Mouse (Mus musculus): ENCODE measurements around the gene Rbfox2. TPM values are rescaled to one million over a fixed set of nuclear protein-coding genes. Genes with fewer than 3 reads are reported as not detected.
A peak's percentile ranks its signal among the peaks of the same experiment; 100 is the strongest.
"Not testable (repeated sequence)": the region's sequence is repeated elsewhere in the genome, so short reads cannot be mapped to it uniquely, and the experiment has no call there.

Gene Rbfox2
- polyA plus RNA-seq, 1 experiment from 2014 or later, result 16.8 TPM

- Histone ChIP-seq H3K27me3 (replicated peaks; ENCODE audit: control insufficient read depth, insufficient read depth, low read length) (no peaks in the 10 kb centered on the region), H3K27ac (ENCODE audit: low read depth, low read length) (no peak overlapping the region), H3K9me3 (ENCODE audit: control insufficient read depth) (no peaks in the 10 kb centered on the region), H3K4me3 (ENCODE audit: low read depth, low read length) (no peak overlapping the region), H3K9ac (ENCODE audit: low read depth, low read length) (no peak overlapping the region), H3K4me1 (replicated peaks; ENCODE audit: control insufficient read depth, insufficient read depth, low read length) (0 out of 2 replicates have a peak, but pooled peaks cover 4% of the 10 kb centered on the region), H3K36me3 (ENCODE audit: control insufficient read depth, insufficient read depth) (no peaks in the 10 kb centered on the region), H3K4me2 (replicated peaks; ENCODE audit: low read depth) (no peak overlapping the region)
- TF ChIP-seq CTCF (IDR thresholded peaks at IDR 0.05; ENCODE audit: low read depth), result no peak
- WGBS, result 60% methylated on average over 6 of the region's 6 CpGs
- ATAC-seq, result no peak
Measured at GRCm38 (mm10) chr15:77066233-77066632, 240.6 kb downstream of the Rbfox2 start.

GRCm38 (mm10) chr15:77065259-77065852 is 241.4 kb downstream of the Rbfox2 start:
- no peak overlapping the region for H3K4me3 ChIP-seq (ENCODE audit: low read depth, low read length)
- WGBS, result 58% methylated on average over 6 of the region's 6 CpGs
- no peaks in the 10 kb centered on the region for H3K27me3 ChIP-seq (replicated peaks; ENCODE audit: control insufficient read depth, insufficient read depth, low read length)
- no peak overlapping the region for H3K9ac ChIP-seq (ENCODE audit: low read depth, low read length)
- no peaks in the 10 kb centered on the region for H3K9me3 ChIP-seq (ENCODE audit: control insufficient read depth)
- H3K4me2 ChIP-seq (replicated peaks; ENCODE audit: low read depth), result no peak overlapping the region
- ATAC-seq, result 0 out of 2 replicates have a peak, but pooled peaks have one; percentile 25
- no peak for TF ChIP-seq CTCF (IDR thresholded peaks at IDR 0.05; ENCODE audit: low read depth)
- H3K4me1 ChIP-seq (replicated peaks; ENCODE audit: control insufficient read depth, insufficient read depth, low read length), result 0 out of 2 replicates have a peak, but pooled peaks cover 4% of the 10 kb centered on the region
- no peaks in the 10 kb centered on the region for H3K36me3 ChIP-seq (ENCODE audit: control insufficient read depth, insufficient read depth)
- H3K27ac ChIP-seq (ENCODE audit: low read depth, low read length), result no peak overlapping the region

GRCm38 (mm10) chr15:77062746-77063145 is 244.1 kb downstream of the Rbfox2 start:
- no peak overlapping the region for H3K4me2 ChIP-seq (replicated peaks; ENCODE audit: low read depth)
- H3K4me1 ChIP-seq (replicated peaks; ENCODE audit: control insufficient read depth, insufficient read depth, low read length), result 0 out of 2 replicates have a peak, but pooled peaks cover 4% of the 10 kb centered on the region
- no peaks in the 10 kb centered on the region for H3K27me3 ChIP-seq (replicated peaks; ENCODE audit: control insufficient read depth, insufficient read depth, low read length)
- no peak for TF ChIP-seq CTCF (IDR thresholded peaks at IDR 0.05; ENCODE audit: low read depth)
- no peak for ATAC-seq
- no peaks in the 10 kb centered on the region for H3K9me3 ChIP-seq (ENCODE audit: control insufficient read depth)
- H3K36me3 ChIP-seq (ENCODE audit: control insufficient read depth, insufficient read depth), result no peaks in the 10 kb centered on the region
- no peak overlapping the region for H3K9ac ChIP-seq (ENCODE audit: low read depth, low read length)
- H3K4me3 ChIP-seq (ENCODE audit: low read depth, low read length), result no peak overlapping the region
- no peak overlapping the region for H3K27ac ChIP-seq (ENCODE audit: low read depth, low read length)

GRCm38 (mm10) chr15:77059416-77059815 is 247.4 kb downstream of the Rbfox2 start:
- H3K4me1 ChIP-seq (replicated peaks; ENCODE audit: control insufficient read depth, insufficient read depth, low read length); H3K27me3 ChIP-seq (replicated peaks; ENCODE audit: control insufficient read depth, insufficient read depth, low read length); H3K36me3 ChIP-seq (ENCODE audit: control insufficient read depth, insufficient read depth); H3K4me3 ChIP-seq (ENCODE audit: low read depth, low read length); H3K27ac ChIP-seq (ENCODE audit: low read depth, low read length); H3K4me2 ChIP-seq (replicated peaks; ENCODE audit: low read depth); H3K9ac ChIP-seq (ENCODE audit: low read depth, low read length); H3K9me3 ChIP-seq (ENCODE audit: control insufficient read depth): not testable (repeated sequence)
- ATAC-seq, result peak; percentile 50
- 59% methylated on average over 4 of the region's 4 CpGs for WGBS

- TF ChIP-seq CTCF (IDR thresholded peaks at IDR 0.05; ENCODE audit: low read depth), result no peak
- Histone ChIP-seq H3K27ac (ENCODE audit: low read depth, low read length) (peak overlapping the region; percentile 74), H3K9me3 (ENCODE audit: control insufficient read depth) (no peaks in the 10 kb centered on the region), H3K4me1 (replicated peaks; ENCODE audit: control insufficient read depth, insufficient read depth, low read length) (peaks cover 9% of the 10 kb centered on the region; the same call in 1 of the 2 replicates), H3K36me3 (ENCODE audit: control insufficient read depth, insufficient read depth) (no peaks in the 10 kb centered on the region), H3K9ac (ENCODE audit: low read depth, low read length) (no peak overlapping the region), H3K4me3 (ENCODE audit: low read depth, low read length) (no peak overlapping the region), H3K27me3 (replicated peaks; ENCODE audit: control insufficient read depth, insufficient read depth, low read length) (no peaks in the 10 kb centered on the region), H3K4me2 (replicated peaks; ENCODE audit: low read depth) (no peak overlapping the region)
- ATAC-seq, result 0 out of 2 replicates have a peak, but pooled peaks have one; percentile 25
Measured at GRCm38 (mm10) chr15:77058566-77058965, 248.2 kb downstream of the Rbfox2 start.

GRCm38 (mm10) chr15:77056791-77057051 is 250.1 kb downstream of the Rbfox2 start:
- H3K4me2 ChIP-seq (replicated peaks; ENCODE audit: low read depth), result no peak overlapping the region
- WGBS, result 42% methylated on average over 3 of the region's 3 CpGs
- H3K9ac ChIP-seq (ENCODE audit: low read depth, low read length), result 0 out of 2 replicates have a peak overlapping the region, but pooled peaks have one; percentile 7
- ATAC-seq, result no peak
- no peaks in the 10 kb centered on the region for H3K27me3 ChIP-seq (replicated peaks; ENCODE audit: control insufficient read depth, insufficient read depth, low read length)
- peaks cover 9% of the 10 kb centered on the region; the same call in 1 of the 2 replicates for H3K4me1 ChIP-seq (replicated peaks; ENCODE audit: control insufficient read depth, insufficient read depth, low read length)
- H3K36me3 ChIP-seq (ENCODE audit: control insufficient read depth, insufficient read depth), result no peaks in the 10 kb centered on the region
- no peaks in the 10 kb centered on the region for H3K9me3 ChIP-seq (ENCODE audit: control insufficient read depth)
- TF ChIP-seq CTCF (IDR thresholded peaks at IDR 0.05; ENCODE audit: low read depth), result no peak
- H3K27ac ChIP-seq (ENCODE audit: low read depth, low read length), result peak overlapping the region; percentile 74; the same call in 1 of the 2 replicates
- no peak overlapping the region for H3K4me3 ChIP-seq (ENCODE audit: low read depth, low read length)

Data from intestine, postnatal 0 days (tissue).